Mouse (Mus musculus) G1E (cell line): Measurements from ENCODE around the gene Cldn24. TPM values are rescaled to one million over a fixed set of nuclear protein-coding genes. Genes with fewer than 3 reads are reported as not detected.
"Not testable (repeated sequence)": the region's sequence is repeated elsewhere in the genome, so short reads cannot be mapped to it uniquely, and the experiment has no call there.

ENCODE experiments used
- ATAC-seq: 2 replicates; pipeline ENCODE4 v1.8.0; 2016; ENCODE audit warnings: mild to moderate bottlenecking; ENCODE audit not compliant: insufficient number of reproducible peaks, poor library complexity, low FRiP score, severe bottlenecking; ENCODE audit errors: extremely low read depth
- DNase-seq: peaks from one replicate; pipeline ENCODE4 v3.0.0; 2012; ENCODE audit warnings: low spot score
- H3K27me3 ChIP-seq: 2 replicates; pipeline ENCODE4 v1.6.1; 2012; ENCODE audit warnings: mild to moderate bottlenecking, low read length, inconsistent platforms; ENCODE audit not compliant: insufficient read depth
- H3K36me3 ChIP-seq: replicated peaks from 2 replicates; pipeline ENCODE3; 2012; ENCODE audit warnings: mild to moderate bottlenecking, inconsistent platforms
- H3K4me1 ChIP-seq: 2 replicates; pipeline ENCODE4 v1.6.1; 2012; ENCODE audit warnings: low read depth, low read length, inconsistent platforms, mixed read lengths; ENCODE audit not compliant: insufficient read depth
- H3K4me3 ChIP-seq: 2 replicates; pipeline ENCODE4 v1.5.1; 2012; ENCODE audit warnings: low read depth, mild to moderate bottlenecking, inconsistent platforms, low read length, moderate library complexity, mixed read lengths
- H3K9me3 ChIP-seq: replicated peaks from 2 replicates; pipeline ENCODE4 v1.6.1; 2012; ENCODE audit warnings: inconsistent platforms
- CTCF ChIP-seq: IDR thresholded peaks from 2 replicates; pipeline ENCODE4 v1.5.1; 2012; ENCODE audit warnings: low read depth, low read length, inconsistent platforms, mixed read lengths
- GATA1 ChIP-seq: IDR thresholded peaks from 2 replicates; pipeline ENCODE4 v1.6.1; 2012; ENCODE audit warnings: borderline replicate concordance, low read length, inconsistent platforms, mixed read lengths
- GATA2 ChIP-seq: IDR thresholded peaks from 2 replicates; pipeline ENCODE4 v1.6.1; 2012; ENCODE audit warnings: low read depth, low read length, inconsistent platforms, borderline replicate concordance
- POLR2AphosphoS5 ChIP-seq: IDR thresholded peaks from 2 replicates; pipeline ENCODE4 v1.6.1; 2012; ENCODE audit warnings: low read depth, low read length, inconsistent platforms; ENCODE audit not compliant: insufficient replicate concordance
- TAL1 ChIP-seq: conservative IDR thresholded peaks from 2 replicates; pipeline ENCODE4 v1.6.1; 2012; ENCODE audit warnings: low read depth, low read length, inconsistent platforms, mixed read lengths
- polyA plus RNA-seq: library from polyadenylated mRNA; stranded (reverse); fragments of >175 nt; gene quantifications from 2 replicates; pipeline ENCODE4 v1.2.3, GENCODE M21; 2012
- total RNA-seq, 2 experiments: library from RNA; stranded (forward) in 1 of 2; stranded (reverse) in 1 of 2; fragments of 200-1000 nt in 1 of 2; fragments of >200 nt in 1 of 2; fragmentation: Nextera tagmentation in 1 of 2; gene quantifications; 2 replicates each; pipeline ENCODE4 v1.2.3; 2014 to 2017

Cldn24 gene
- total and polyA plus RNA-seq, 3 experiments = 0.33 TPM; not detected in 2

GRCm38 (mm10) chr8:47809970-47810665, 11.8 kb upstream of the Cldn24 start:
- DNase-seq (no peak), ATAC-seq (no peak)
- H3K9me3 ChIP-seq = no peaks in the 10 kb centered on the region
- H3K4me3 ChIP-seq = no peak overlapping the region
- TF ChIP-seq GATA1 (no peak), GATA2 (no peak), POLR2AphosphoS5 (no peak), CTCF (no peak), TAL1 (no peak)
- no peaks in the 10 kb centered on the region for H3K4me1 ChIP-seq
- H3K27me3 ChIP-seq = no peaks in the 10 kb centered on the region
- H3K36me3 ChIP-seq = no peaks in the 10 kb centered on the region

- TF ChIP-seq CTCF (no peak), GATA1 (no peak), GATA2 (no peak), POLR2AphosphoS5 (no peak), TAL1 (no peak)
- Histone ChIP-seq H3K27me3 (no peaks in the 10 kb centered on the region), H3K36me3 (no peaks in the 10 kb centered on the region), H3K4me1 (no peaks in the 10 kb centered on the region), H3K9me3 (no peaks in the 10 kb centered on the region), H3K4me3 (no peak overlapping the region)
- no peak for ATAC-seq
- DNase-seq = no peak
Measured at GRCm38 (mm10) chr8:47810666-47811015, 11.3 kb upstream of the Cldn24 start.

GRCm38 (mm10) chr8:47811221-47811620, 10.7 kb upstream of the Cldn24 start:
- no peaks in the 10 kb centered on the region for H3K4me1 ChIP-seq
- H3K4me3 ChIP-seq = no peak overlapping the region
- H3K9me3 ChIP-seq = no peaks in the 10 kb centered on the region
- H3K36me3 ChIP-seq = no peaks in the 10 kb centered on the region
- ATAC-seq (no peak), DNase-seq (no peak)
- no peaks in the 10 kb centered on the region for H3K27me3 ChIP-seq
- TF ChIP-seq CTCF (no peak), GATA1 (no peak), GATA2 (no peak), TAL1 (no peak), POLR2AphosphoS5 (no peak)

- Histone ChIP-seq H3K9me3 (no peaks in the 10 kb centered on the region), H3K4me1 (no peaks in the 10 kb centered on the region)
- no peak for ATAC-seq
Measured at GRCm38 (mm10) chr8:47819034-47819433, 2.9 kb upstream of the Cldn24 start.

GRCm38 (mm10) chr8:47820914-47821772, 800 bp upstream of the Cldn24 start:
- no peaks in the 10 kb centered on the region for H3K36me3 ChIP-seq
- TF ChIP-seq POLR2AphosphoS5 = no peak
- no peak for TF ChIP-seq GATA2
- no peak for TF ChIP-seq TAL1
- TF ChIP-seq GATA1 = no peak
- no peak for TF ChIP-seq CTCF
- ATAC-seq = no peak
- H3K4me3 ChIP-seq = no peak overlapping the region
- H3K9me3 ChIP-seq = no peaks in the 10 kb centered on the region
- H3K4me1 ChIP-seq = no peaks in the 10 kb centered on the region
- no peak for DNase-seq
- H3K27me3 ChIP-seq = no peaks in the 10 kb centered on the region

More at GRCm38 (mm10) chr8:47819034-47819433, 2.9 kb upstream of the Cldn24 start:
- no peak for DNase-seq
- H3K27me3 ChIP-seq = no peaks in the 10 kb centered on the region
- no peak for TF ChIP-seq CTCF
- TF ChIP-seq TAL1 = no peak
- no peak for TF ChIP-seq POLR2AphosphoS5
- no peak for TF ChIP-seq GATA2
- TF ChIP-seq GATA1 = no peak
- H3K36me3 ChIP-seq = no peaks in the 10 kb centered on the region
- H3K4me3 ChIP-seq = no peak overlapping the region

- not testable (repeated sequence) for ATAC-seq, H3K4me3 ChIP-seq, H3K36me3 ChIP-seq, H3K27me3 ChIP-seq, H3K9me3 ChIP-seq, H3K4me1 ChIP-seq, DNase-seq
Measured at GRCm38 (mm10) chr8:47822541-47822940, 598 bp downstream of the Cldn24 start.
